8 mouse cellular contexts compared by ENCODE assay signal in the genomic region with DNA sequence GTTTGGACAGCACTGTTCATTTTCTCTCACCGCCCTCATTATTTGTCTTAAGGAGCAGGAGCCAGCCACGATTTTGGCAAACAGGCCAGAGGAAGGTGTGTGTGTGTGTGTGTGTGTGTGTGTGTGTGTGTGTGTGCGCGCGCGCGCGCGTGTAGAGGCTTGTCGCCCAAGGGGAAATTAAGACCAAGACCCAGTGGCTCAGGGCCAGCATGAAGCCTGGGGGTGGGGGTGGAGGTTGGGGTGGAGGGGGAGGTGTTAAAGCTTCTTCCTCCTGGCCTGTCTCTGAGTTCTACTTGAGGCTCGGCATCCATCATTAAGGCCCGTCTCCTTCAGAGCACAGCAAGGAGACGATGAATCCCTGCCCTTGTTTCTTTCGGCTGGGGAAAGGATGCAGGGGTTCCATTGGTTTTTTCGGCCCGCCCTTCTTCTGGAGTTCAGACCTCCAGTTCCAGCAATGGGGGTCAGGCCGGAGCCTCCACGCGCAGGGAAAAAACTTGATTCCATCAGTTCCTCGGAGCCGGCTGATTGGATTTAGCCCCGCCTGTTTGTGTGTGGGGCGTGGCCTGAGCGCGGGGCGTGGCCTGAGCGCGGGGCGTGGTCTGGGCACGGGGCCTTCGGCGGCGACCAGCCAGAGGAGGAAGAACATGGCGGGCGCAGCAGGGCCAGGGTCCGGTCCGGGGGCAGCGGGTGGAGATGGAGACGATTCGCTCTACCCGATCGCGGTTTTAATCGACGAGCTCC. TPM values are rescaled to one million over a fixed set of nuclear protein-coding genes. Genes with fewer than 3 reads are reported as not detected.
A peak's percentile ranks its signal among the peaks of the same experiment; 100 is the strongest.
DNase-seq lines count a peak whose midpoint lies in the region; ATAC-seq and TF ChIP-seq lines count a peak whose summit lies in the region.

No protein-coding gene starts in this region.

- intact Hi-C loops in heart, postnatal 10 days (cut with DNase I): no loop called here

- peak; percentile 63 for ATAC-seq in cerebellum, adult (ENCODE audit: insufficient number of reproducible peaks, low FRiP score, low TSS enrichment)
- ATAC-seq in forebrain, embryonic 13.5 days: peak; percentile 89
- peak; percentile 85 for ATAC-seq in liver, postnatal 0 days
- ATAC-seq in neural tube, embryonic 13.5 days (ENCODE audit: low read depth): peak; percentile 93

- TF ChIP-seq EP300 in ES-Bruce4 (IDR thresholded peaks at IDR 0.05; ENCODE audit: insufficient read depth, low read depth, low read length): no peak
- no peak for TF ChIP-seq EP300 in liver, postnatal 0 days (IDR thresholded peaks at IDR 0.05; ENCODE audit: low read depth)

- H3K4me3 ChIP-seq in ES-Bruce4 (ENCODE audit: low read depth, low read length): peak overlapping the region; percentile 90
- H3K4me3 ChIP-seq in forebrain, embryonic 13.5 days: peak overlapping the region; percentile 83
- H3K4me3 ChIP-seq in liver, postnatal 0 days (ENCODE audit: low read depth, low read length): peak overlapping the region; percentile 85
- H3K4me3 ChIP-seq in neural tube, embryonic 13.5 days: peak overlapping the region; percentile 87

- peak; percentile 96 to 97 for DNase-seq in heart, postnatal 10 days
- DNase-seq in layer of hippocampus, adult 11-12 months (ENCODE audit: low spot score): peak; percentile 93
- peak; percentile 96 for DNase-seq in liver, postnatal 0 days
- DNase-seq in telencephalon, adult 2 months (ENCODE audit: low read depth, low spot score): peak; percentile 40

- H3K9ac ChIP-seq in ES-Bruce4 (ENCODE audit: low read depth, poor library complexity, severe bottlenecking): peak overlapping the region; percentile 90
- peak overlapping the region; percentile 83 for H3K9ac ChIP-seq in forebrain, embryonic 13.5 days
- H3K9ac ChIP-seq in liver, postnatal 0 days (replicated peaks): peak overlapping the region; percentile 58
- H3K9ac ChIP-seq in neural tube, embryonic 13.5 days: peak overlapping the region; percentile 90

- TF ChIP-seq POLR2A in ES-Bruce4 (IDR thresholded peaks at IDR 0.05; ENCODE audit: insufficient read depth, low read length): peak; percentile 70

- no peaks in the 10 kb centered on the region for H3K27me3 ChIP-seq in ES-Bruce4 (ENCODE audit: control insufficient read depth, insufficient read depth, low read length, poor library complexity, severe bottlenecking)
- H3K27me3 ChIP-seq in forebrain, embryonic 13.5 days: no peaks in the 10 kb centered on the region
- H3K27me3 ChIP-seq in liver, postnatal 0 days (ENCODE audit: insufficient read depth, low read length): no peaks in the 10 kb centered on the region
- no peaks in the 10 kb centered on the region for H3K27me3 ChIP-seq in neural tube, embryonic 13.5 days

- 1% methylated on average over 42 of the region's 45 CpGs for WGBS in forebrain, embryonic 13.5 days
- WGBS in liver, postnatal 0 days (ENCODE audit: insufficient replicate concordance): under 1% methylated on average over 40 of the region's 45 CpGs
- 2% methylated on average over 44 of the region's 45 CpGs for WGBS in neural tube, embryonic 13.5 days

- peaks cover 28% of the 10 kb centered on the region for H3K36me3 ChIP-seq in ES-Bruce4 (ENCODE audit: control insufficient read depth, insufficient read depth, low read length, poor library complexity, severe bottlenecking)
- peaks cover 25% of the 10 kb centered on the region for H3K36me3 ChIP-seq in forebrain, embryonic 13.5 days (ENCODE audit: poor library complexity, severe bottlenecking)
- peaks cover 25% of the 10 kb centered on the region for H3K36me3 ChIP-seq in liver, postnatal 0 days (replicated peaks; ENCODE audit: insufficient read depth, low read length)
- H3K36me3 ChIP-seq in neural tube, embryonic 13.5 days: peaks cover 25% of the 10 kb centered on the region

- H3K27ac ChIP-seq in ES-Bruce4 (ENCODE audit: insufficient read depth, low read length): peak overlapping the region; percentile 22
- peak overlapping the region; percentile 82 for H3K27ac ChIP-seq in forebrain, embryonic 13.5 days
- H3K27ac ChIP-seq in liver, postnatal 0 days (ENCODE audit: low read depth): peak overlapping the region; percentile 80
- H3K27ac ChIP-seq in neural tube, embryonic 13.5 days (replicated peaks): peak overlapping the region; percentile 66

- H3K9me3 ChIP-seq in ES-Bruce4 (replicated peaks; ENCODE audit: control insufficient read depth, insufficient read depth, low read length, poor library complexity, severe bottlenecking): no peaks in the 10 kb centered on the region
- no peaks in the 10 kb centered on the region for H3K9me3 ChIP-seq in forebrain, embryonic 13.5 days (replicated peaks)
- no peaks in the 10 kb centered on the region for H3K9me3 ChIP-seq in liver, postnatal 0 days (ENCODE audit: low read length)
- H3K9me3 ChIP-seq in neural tube, embryonic 13.5 days: no peaks in the 10 kb centered on the region

- peak overlapping the region; percentile 70 for H3K4me2 ChIP-seq in forebrain, embryonic 13.5 days
- peak overlapping the region; percentile 91 for H3K4me2 ChIP-seq in liver, postnatal 0 days (ENCODE audit: low read depth, low read length)
- peak overlapping the region; percentile 74 for H3K4me2 ChIP-seq in neural tube, embryonic 13.5 days

- no peak for TF ChIP-seq CTCF in ES-Bruce4 (IDR thresholded peaks at IDR 0.05; ENCODE audit: low read depth, low read length)
- no peak for TF ChIP-seq CTCF in liver, postnatal 0 days (IDR thresholded peaks at IDR 0.05; ENCODE audit: low read depth)

- no peaks in the 10 kb centered on the region for H3K4me1 ChIP-seq in ES-Bruce4 (ENCODE audit: control insufficient read depth, insufficient read depth, low read length)
- peaks cover 40% of the 10 kb centered on the region for H3K4me1 ChIP-seq in forebrain, embryonic 13.5 days
- H3K4me1 ChIP-seq in liver, postnatal 0 days (ENCODE audit: insufficient read depth): peaks cover 30% of the 10 kb centered on the region
- H3K4me1 ChIP-seq in neural tube, embryonic 13.5 days (replicated peaks): peaks cover 25% of the 10 kb centered on the region

RNA-seq across cellular contexts. Expression of a gene that starts 11.4 kb away (rescaled TPM):
- polyA plus RNA-seq in ES-Bruce4 (2011; ENCODE audit: insufficient read depth, insufficient read length, low read depth, missing spikeins): 56.4 and 61.9 TPM in 2 replicates
- 86.3 and 89.7 TPM in 2 replicates for polyA plus RNA-seq in forebrain, embryonic 13.5 days (2015; fragmentation: Nextera tagmentation; extraction: Ambion mirVana)
- 10 to 100 TPM; 14.7 to 16.4 TPM for total RNA-seq in heart, postnatal 10 days (2021)
- polyA plus RNA-seq in liver, postnatal 0 days (2015; fragmentation: Nextera tagmentation; extraction: Ambion mirVana): 18.8 and 29.0 TPM in 2 replicates
- polyA plus RNA-seq in neural tube, embryonic 13.5 days (2015; fragmentation: Nextera tagmentation; extraction: Ambion mirVana): 52.0 and 57.6 TPM in 2 replicates

Comparison
In these comparisons a context has a peak if more than half of its experiments do, and no peak if none do; other contexts are left out.
1. Peak in every context shown above with its lines: DNase-seq, ATAC-seq, H3K4me3 ChIP-seq and H3K27ac ChIP-seq.
2. H3K27ac ChIP-seq: peak in every context shown above with its lines; median percentile 82 in forebrain, embryonic 13.5 days; 80 in liver, postnatal 0 days; 66 in neural tube, embryonic 13.5 days; 22 in ES-Bruce4.
3. DNase-seq: peak in every context shown above with its lines; median percentile 96 in heart, postnatal 10 days; 96 in liver, postnatal 0 days; 93 in layer of hippocampus, adult 11-12 months; 40 in telencephalon, adult 2 months.